Mouse (Mus musculus): ENCODE data around the gene Plcd3.

Gene Plcd3

GRCm38 (mm10) chr11:103098531-103099190, 2.8 kb downstream of the Plcd3 start:
- DNase-seq (ENCODE audit: low spot score) = no peak

GRCm38 (mm10) chr11:103096979-103097894, 4.2 kb downstream of the Plcd3 start:
- DNase-seq (ENCODE audit: low spot score) = no peak

- DNase-seq (ENCODE audit: low spot score) = no peak
Observed at GRCm38 (mm10) chr11:103095801-103096200, 5.7 kb downstream of the Plcd3 start.

GRCm38 (mm10) chr11:103095107-103095670, 6.3 kb downstream of the Plcd3 start:
- no peak for DNase-seq (ENCODE audit: low spot score)

- DNase-seq (ENCODE audit: low spot score) = no peak
Observed at GRCm38 (mm10) chr11:103093862-103094833, 7.3 kb downstream of the Plcd3 start.

GRCm38 (mm10) chr11:103093306-103093705, 8.2 kb downstream of the Plcd3 start:
- DNase-seq (ENCODE audit: low spot score) = no peak

- no peak for DNase-seq (ENCODE audit: low spot score)
Observed at GRCm38 (mm10) chr11:103081631-103082030, 19.8 kb downstream of the Plcd3 start.

- DNase-seq (ENCODE audit: low spot score) = no peak
Observed at GRCm38 (mm10) chr11:103080323-103081091, 21.0 kb downstream of the Plcd3 start.

- no peak for DNase-seq (ENCODE audit: low spot score)
Observed at GRCm38 (mm10) chr11:103078131-103078530, 23.3 kb downstream of the Plcd3 start.

GRCm38 (mm10) chr11:103076581-103076980, 24.9 kb downstream of the Plcd3 start:
- DNase-seq (ENCODE audit: low spot score) = no peak

- DNase-seq (ENCODE audit: low spot score) = no peak
Observed at GRCm38 (mm10) chr11:103076010-103076409, 25.4 kb downstream of the Plcd3 start.

- no peak for DNase-seq (ENCODE audit: low spot score)
Observed at GRCm38 (mm10) chr11:103074796-103075323, 26.6 kb downstream of the Plcd3 start.

- DNase-seq (ENCODE audit: low spot score) = no peak
Observed at GRCm38 (mm10) chr11:103074121-103074650, 27.3 kb downstream of the Plcd3 start.

GRCm38 (mm10) chr11:103073671-103074070, 27.8 kb downstream of the Plcd3 start:
- no peak for DNase-seq (ENCODE audit: low spot score)

GRCm38 (mm10) chr11:103070322-103070880, 31.1 kb downstream of the Plcd3 start:
- DNase-seq (ENCODE audit: low spot score) = no peak

GRCm38 (mm10) chr11:103069731-103070130, 31.7 kb downstream of the Plcd3 start:
- DNase-seq (ENCODE audit: low spot score) = no peak

GRCm38 (mm10) chr11:103068884-103069283, 32.6 kb downstream of the Plcd3 start:
- no peak for DNase-seq (ENCODE audit: low spot score)

- DNase-seq (ENCODE audit: low spot score) = no peak
Observed at GRCm38 (mm10) chr11:103068272-103068671, 33.2 kb downstream of the Plcd3 start.

- no peak for DNase-seq (ENCODE audit: low spot score)
Observed at GRCm38 (mm10) chr11:103067457-103068001, 33.9 kb downstream of the Plcd3 start.

- no peak for DNase-seq (ENCODE audit: low spot score)
Observed at GRCm38 (mm10) chr11:103067051-103067361, 34.5 kb downstream of the Plcd3 start.
